Mouse (Mus musculus) small intestine, adult 2 months (tissue): ENCODE measurements around the gene Slc16a1.

Experiments used
- CTCF ChIP-seq: fragments of 200-500 bp; IDR thresholded peaks from 2 replicates; pipeline ENCODE4 v1.5.1; 2012; ENCODE audit warnings: low read depth, mild to moderate bottlenecking, control low read depth, inconsistent platforms, low read length, moderate library complexity, mixed read lengths; ENCODE audit not compliant: insufficient replicate concordance, insufficient read length; ENCODE audit errors: extremely low read depth
- POLR2A ChIP-seq: fragments of 200-500 bp; IDR thresholded peaks from 2 replicates; pipeline ENCODE4 v1.6.1; 2012; ENCODE audit warnings: low read depth, mild to moderate bottlenecking, control low read depth, inconsistent platforms, low read length, moderate library complexity

DNA sequence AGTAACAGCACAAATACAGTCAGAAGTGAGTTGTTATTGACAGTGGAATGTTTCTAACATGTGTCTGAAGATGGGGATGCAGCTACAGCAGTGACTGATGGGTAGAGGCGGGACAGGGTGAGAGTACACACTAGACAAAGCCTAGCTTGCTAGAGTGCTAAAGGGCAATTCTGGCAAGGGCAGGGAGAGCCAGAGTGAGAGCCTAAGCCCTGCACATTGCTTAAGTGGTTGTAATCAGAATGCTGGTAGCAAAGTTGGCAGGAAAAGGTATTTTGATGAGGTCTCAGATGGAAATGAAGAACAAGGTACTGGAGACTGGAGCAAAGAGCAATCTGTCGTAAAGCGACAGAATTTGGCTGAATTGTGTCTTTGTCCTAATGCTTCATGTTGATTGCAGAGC, 26.5 kb upstream of the Slc16a1 start:
- TF ChIP-seq CTCF (no peak), POLR2A (no peak)
